Mouse (Mus musculus) embryonic facial prominence, embryonic 11.5 days (tissue): ENCODE results near the gene Tbc1d14. TPM values are rescaled to one million over a fixed set of nuclear protein-coding genes. Genes with fewer than 3 reads are reported as not detected.

Source experiments
- ATAC-seq: fragments of 200-750 bp; cut with Nextera tagmentation; replicated peaks from 2 replicates; pipeline ENCODE4 v1.8.0; 2017; ENCODE audit warnings: low read depth; ENCODE audit not compliant: insufficient number of reproducible peaks, low FRiP score, low TSS enrichment
- DNase-seq: peaks from one replicate; pipeline ENCODE4 v3.0.0-alpha.2; 2015; ENCODE audit warnings: low spot score
- H3K27ac ChIP-seq: fragments of 300-500 bp; sonication (generic); replicated peaks from 2 replicates; pipeline ENCODE4 v1.5.1; 2014; ENCODE audit warnings: mild to moderate bottlenecking, low read depth, low read length, control low read depth
- H3K27me3 ChIP-seq: fragments of 300-500 bp; sonication (generic); 2 replicates; pipeline ENCODE4 v1.6.1; 2014; ENCODE audit warnings: mild to moderate bottlenecking, low read length, moderate library complexity, mixed read lengths; ENCODE audit not compliant: control insufficient read depth, insufficient read depth
- H3K36me3 ChIP-seq: fragments of 300-500 bp; sonication (generic); replicated peaks from 2 replicates; pipeline ENCODE4 v1.6.1; 2014; ENCODE audit warnings: low read depth, mild to moderate bottlenecking, low read length, moderate library complexity, mixed read lengths; ENCODE audit not compliant: control insufficient read depth, insufficient read depth
- H3K4me1 ChIP-seq: fragments of 300-500 bp; sonication (generic); 2 replicates; pipeline ENCODE4 v1.6.1; 2014; ENCODE audit warnings: low read length, mixed read lengths; ENCODE audit not compliant: control insufficient read depth, insufficient read depth
- H3K4me2 ChIP-seq: fragments of 300-500 bp; sonication (generic); 2 replicates; pipeline ENCODE4 v1.6.1; 2014; ENCODE audit warnings: low read depth, mild to moderate bottlenecking, control low read depth, low read length, moderate library complexity
- H3K4me3 ChIP-seq: fragments of 300-500 bp; sonication (generic); 2 replicates; pipeline ENCODE4 v1.5.1; 2014; ENCODE audit warnings: low read depth, low read length, control low read depth
- H3K9ac ChIP-seq: fragments of 300-500 bp; sonication (generic); replicated peaks from 2 replicates; pipeline ENCODE4 v1.6.1; 2014; ENCODE audit warnings: mild to moderate bottlenecking, control low read depth, low read length
- H3K9me3 ChIP-seq: fragments of 300-500 bp; sonication (generic); replicated peaks from 2 replicates; pipeline ENCODE4 v1.6.1; 2016; ENCODE audit warnings: mild to moderate bottlenecking, low read length, inconsistent platforms, mixed read lengths; ENCODE audit not compliant: control insufficient read depth
- WGBS: fragments of 180-500 bp; shearing (Covaris S2); extraction: QIAGEN DNeasy Blood & Tissue Kit; methylation state at CpG from one replicate; pipeline ENCODE4 v1.1.7; 2014; 5-methylcytosine and 5-hydroxymethylcytosine counted together
- polyA plus RNA-seq: library from polyadenylated mRNA; unstranded; fragments of >200 nt; fragmentation: Nextera tagmentation; extraction: Ambion mirVana; gene quantifications from 2 replicates; pipeline ENCODE4 v1.2.1, GENCODE M21; 2014

The Tbc1d14 gene
- polyA plus RNA-seq, 1 experiment from 2014 or later, result 42.7 TPM

- DNase-seq (no peak), ATAC-seq (no peak)
- no peaks in the 10 kb centered on the region for H3K36me3 ChIP-seq
- 56% methylated on average over 2 of the region's 2 CpGs for WGBS
- no peak overlapping the region for H3K4me2 ChIP-seq
- H3K9me3 ChIP-seq, result no peaks in the 10 kb centered on the region
- H3K9ac ChIP-seq, result no peak overlapping the region
- no peak overlapping the region for H3K4me3 ChIP-seq
- H3K4me1 ChIP-seq, result no peaks in the 10 kb centered on the region
- no peak overlapping the region for H3K27ac ChIP-seq
- H3K27me3 ChIP-seq, result no peaks in the 10 kb centered on the region
These were observed 25.4 kb downstream of the Tbc1d14 start for GRCm38 (mm10) chr5:36567627-36568026.

DNA sequence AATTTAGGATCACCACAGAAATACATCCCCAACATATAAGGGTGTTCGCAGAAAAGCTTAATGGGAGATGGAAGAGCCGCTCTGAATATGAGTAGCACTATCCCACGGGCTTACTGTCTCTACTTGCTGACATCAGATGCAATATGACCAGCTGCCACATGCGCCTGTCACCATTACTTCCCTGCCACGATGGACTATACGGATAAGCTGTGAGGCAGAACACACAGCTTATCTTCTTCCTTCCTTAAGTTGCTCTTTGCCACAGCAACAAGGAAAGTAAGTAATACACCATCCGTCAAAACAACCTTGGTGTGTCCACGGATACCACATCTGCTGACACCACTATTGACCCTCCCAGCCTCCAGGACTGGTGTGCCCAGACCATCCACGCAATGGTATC is 28.5 kb downstream of the Tbc1d14 start:
- 88% methylated on average over 9 of the region's 9 CpGs for WGBS
- no peak for ATAC-seq

DNA sequence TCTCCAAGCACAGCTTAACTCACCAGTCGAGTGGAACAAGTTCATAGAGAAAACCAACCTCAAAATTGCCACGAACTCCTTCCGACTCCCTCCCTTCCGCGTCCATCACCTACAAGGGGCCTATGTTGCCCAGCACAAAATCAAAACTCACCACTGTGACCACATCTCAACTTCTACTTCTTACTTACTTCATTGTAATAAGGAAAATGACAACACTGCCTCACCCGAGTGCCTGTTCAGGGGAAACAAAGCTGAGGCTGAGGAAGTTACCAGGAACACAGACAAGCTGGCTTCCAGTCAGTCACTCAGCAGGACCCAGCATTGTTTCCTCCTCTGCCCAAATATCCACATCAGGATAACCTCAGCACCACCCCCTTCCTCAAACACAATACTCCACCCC is 29.3 kb downstream of the Tbc1d14 start:
- DNase-seq, result no peak
- Histone ChIP-seq H3K27ac (no peak overlapping the region), H3K9ac (no peak overlapping the region), H3K9me3 (no peaks in the 10 kb centered on the region), H3K4me1 (no peaks in the 10 kb centered on the region), H3K4me2 (no peak overlapping the region), H3K36me3 (no peaks in the 10 kb centered on the region), H3K27me3 (no peaks in the 10 kb centered on the region), H3K4me3 (no peak overlapping the region)
- 83% methylated on average over 6 of the region's 6 CpGs for whole genome bisulfite sequencing
- ATAC-seq, result no peak

More for the DNA sequence above, 28.5 kb downstream of the Tbc1d14 start:
- H3K27ac ChIP-seq, result no peak overlapping the region
- H3K4me2 ChIP-seq, result no peak overlapping the region
- H3K9ac ChIP-seq, result no peak overlapping the region
- no peak for DNase-seq
- no peak overlapping the region for H3K4me3 ChIP-seq
- H3K27me3 ChIP-seq, result no peaks in the 10 kb centered on the region
- H3K36me3 ChIP-seq, result no peaks in the 10 kb centered on the region
- no peaks in the 10 kb centered on the region for H3K9me3 ChIP-seq
- no peaks in the 10 kb centered on the region for H3K4me1 ChIP-seq

- Histone ChIP-seq H3K4me2 (no peak overlapping the region), H3K36me3 (no peaks in the 10 kb centered on the region), H3K27me3 (no peaks in the 10 kb centered on the region), H3K9ac (no peak overlapping the region), H3K4me3 (no peak overlapping the region), H3K27ac (no peak overlapping the region), H3K9me3 (no peaks in the 10 kb centered on the region), H3K4me1 (no peaks in the 10 kb centered on the region)
- 89% methylated on average over 10 of the region's 10 CpGs for WGBS
- DNase-seq (no peak), ATAC-seq (no peak)
These were observed 30.2 kb downstream of the Tbc1d14 start for GRCm38 (mm10) chr5:36562791-36563445.

DNA sequence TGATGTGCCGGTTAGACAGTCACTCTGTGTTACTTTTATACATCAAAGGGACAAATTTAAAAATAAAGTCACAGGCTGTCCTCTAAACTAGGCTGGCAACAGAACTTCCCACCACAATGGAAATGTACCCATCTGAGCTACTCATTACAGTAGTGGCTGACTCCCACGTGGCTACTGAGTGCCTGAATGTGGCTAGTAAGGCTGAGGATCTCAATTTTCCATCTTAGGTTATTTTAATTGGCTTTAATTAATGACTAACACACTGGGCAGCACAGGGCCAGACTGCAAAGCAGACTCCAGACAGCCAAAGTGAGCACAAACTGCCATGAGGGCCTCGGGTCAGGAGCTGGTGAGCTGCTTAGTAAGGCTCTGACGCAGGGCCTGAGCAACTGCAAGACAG is 31.6 kb downstream of the Tbc1d14 start:
- Histone ChIP-seq H3K4me3 (no peak overlapping the region), H3K9me3 (no peaks in the 10 kb centered on the region), H3K4me1 (no peaks in the 10 kb centered on the region), H3K4me2 (no peak overlapping the region), H3K27me3 (no peaks in the 10 kb centered on the region), H3K36me3 (no peaks in the 10 kb centered on the region), H3K9ac (no peak overlapping the region), H3K27ac (no peak overlapping the region)
- WGBS, result 86% methylated on average over 4 of the region's 4 CpGs
- ATAC-seq (no peak), DNase-seq (no peak)

- no peaks in the 10 kb centered on the region for H3K9me3 ChIP-seq
- no peak overlapping the region for H3K27ac ChIP-seq
- no peak overlapping the region for H3K4me2 ChIP-seq
- H3K9ac ChIP-seq, result no peak overlapping the region
- no peaks in the 10 kb centered on the region for H3K27me3 ChIP-seq
- DNase-seq, result no peak
- 93% methylated on average over 4 of the region's 4 CpGs for WGBS
- no peaks in the 10 kb centered on the region for H3K4me1 ChIP-seq
- H3K4me3 ChIP-seq, result no peak overlapping the region
- ATAC-seq, result no peak
- no peaks in the 10 kb centered on the region for H3K36me3 ChIP-seq
These were observed 32.6 kb downstream of the Tbc1d14 start for GRCm38 (mm10) chr5:36560490-36560889.

DNA sequence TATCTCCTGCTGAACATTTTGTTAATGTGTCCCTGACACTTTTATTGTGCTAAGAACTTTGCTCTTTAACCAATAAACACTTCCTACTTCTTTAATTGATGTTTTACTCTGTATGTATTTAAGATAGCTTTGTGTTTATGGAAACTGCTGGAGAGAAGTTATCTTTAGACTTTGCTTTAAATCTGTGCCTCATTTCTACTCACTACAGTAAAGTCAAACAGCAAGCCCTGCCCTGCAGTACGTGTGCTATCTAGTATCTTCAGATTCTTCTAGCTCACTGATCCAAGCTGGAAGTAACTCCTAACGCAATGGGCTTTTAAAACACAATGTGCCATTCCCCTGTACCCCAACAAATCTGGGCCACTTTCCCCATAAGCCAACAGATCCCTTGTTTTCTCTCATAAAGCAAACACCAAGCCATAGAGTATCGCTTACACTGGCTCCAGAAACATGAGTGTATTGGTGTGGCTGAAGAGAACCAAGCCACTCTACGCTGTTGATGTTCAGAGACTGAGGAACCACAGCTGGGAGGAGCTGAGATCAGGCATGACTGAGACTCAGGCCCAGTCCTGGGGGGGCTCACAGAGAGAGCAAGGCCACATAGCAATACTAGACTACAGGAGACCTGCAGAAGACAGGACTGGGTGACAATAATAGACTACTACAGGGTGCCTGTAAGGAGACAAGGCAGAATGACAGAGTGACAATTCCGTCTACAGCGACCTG is 33.4 kb downstream of the Tbc1d14 start:
- Histone ChIP-seq H3K9me3 (no peaks in the 10 kb centered on the region), H3K36me3 (no peaks in the 10 kb centered on the region), H3K9ac (no peak overlapping the region), H3K4me1 (no peaks in the 10 kb centered on the region), H3K27me3 (no peaks in the 10 kb centered on the region), H3K27ac (no peak overlapping the region), H3K4me3 (no peak overlapping the region), H3K4me2 (no peak overlapping the region)
- DNase-seq, result no peak
- 87% methylated on average over 6 of the region's 6 CpGs for WGBS
- ATAC-seq, result no peak

GRCm38 (mm10) chr5:36559106-36559505 is 34.0 kb downstream of the Tbc1d14 start:
- H3K9ac ChIP-seq, result no peak overlapping the region
- H3K36me3 ChIP-seq, result no peaks in the 10 kb centered on the region
- WGBS, result 81% methylated on average over 5 of the region's 5 CpGs
- no peak for DNase-seq
- ATAC-seq, result no peak
- H3K4me3 ChIP-seq, result no peak overlapping the region
- H3K4me2 ChIP-seq, result no peak overlapping the region
- no peaks in the 10 kb centered on the region for H3K9me3 ChIP-seq
- no peak overlapping the region for H3K27ac ChIP-seq
- H3K4me1 ChIP-seq, result no peaks in the 10 kb centered on the region
- H3K27me3 ChIP-seq, result no peaks in the 10 kb centered on the region
